Mouse (Mus musculus): ENCODE data around the gene Eml1.

Gene Eml1

GRCm38 (mm10) chr12:108536461-108536860 lies 165.7 kb downstream of the Eml1 start:
- peak; percentile 27 for DNase-seq (ENCODE audit: extremely low read depth, insufficient read length, low spot score)

- no peak for DNase-seq (ENCODE audit: extremely low read depth, insufficient read length, low spot score)
Measured at GRCm38 (mm10) chr12:108541088-108541487, 170.3 kb downstream of the Eml1 start.

GRCm38 (mm10) chr12:108546508-108547153 lies 175.9 kb downstream of the Eml1 start:
- DNase-seq (ENCODE audit: extremely low read depth, insufficient read length, low spot score): no peak

- DNase-seq (ENCODE audit: extremely low read depth, insufficient read length, low spot score): no peak
Measured at GRCm38 (mm10) chr12:108547251-108547875, 176.6 kb downstream of the Eml1 start.

- no peak for DNase-seq (ENCODE audit: extremely low read depth, insufficient read length, low spot score)
Measured at GRCm38 (mm10) chr12:108551731-108552130, 181.0 kb downstream of the Eml1 start.

GRCm38 (mm10) chr12:108553079-108553478 lies 182.3 kb downstream of the Eml1 start:
- no peak for DNase-seq (ENCODE audit: extremely low read depth, insufficient read length, low spot score)

- peak; percentile 85 for DNase-seq (ENCODE audit: extremely low read depth, insufficient read length, low spot score)
Measured at GRCm38 (mm10) chr12:108554120-108554841, 183.5 kb downstream of the Eml1 start, which contains the start of gene Evl. Gene Evl (plus strand): TSS chr12:108554720.

- DNase-seq (ENCODE audit: extremely low read depth, insufficient read length, low spot score): peak; percentile 53
Measured at GRCm38 (mm10) chr12:108554861-108555556, 184.3 kb downstream of the Eml1 start.

- no peak for DNase-seq (ENCODE audit: extremely low read depth, insufficient read length, low spot score)
Measured at GRCm38 (mm10) chr12:108558194-108558593, 187.4 kb downstream of the Eml1 start.

- DNase-seq (ENCODE audit: extremely low read depth, insufficient read length, low spot score): no peak
Measured at GRCm38 (mm10) chr12:108563238-108563637, 192.5 kb downstream of the Eml1 start.

GRCm38 (mm10) chr12:108564910-108565506 lies 194.3 kb downstream of the Eml1 start:
- no peak for DNase-seq (ENCODE audit: extremely low read depth, insufficient read length, low spot score)

- DNase-seq (ENCODE audit: extremely low read depth, insufficient read length, low spot score): no peak
Measured at GRCm38 (mm10) chr12:108579156-108579871, 208.6 kb downstream of the Eml1 start.

- DNase-seq (ENCODE audit: extremely low read depth, insufficient read length, low spot score): no peak
Measured at GRCm38 (mm10) chr12:108583775-108584174, 213.0 kb downstream of the Eml1 start.

All from 3134 (cell line).